Mouse (Mus musculus) kidney, embryonic 15.5 days (tissue): Measurements from ENCODE around the gene Mybbp1a. TPM values are rescaled to one million over a fixed set of nuclear protein-coding genes. Genes with fewer than 3 reads are reported as not detected.

Experiments
- ATAC-seq: fragments of 200-750 bp; cut with Nextera tagmentation; replicated peaks from 2 replicates; pipeline ENCODE4 v1.8.0; 2017; ENCODE audit warnings: moderate TSS enrichment; ENCODE audit not compliant: low FRiP score
- H3K27ac ChIP-seq: fragments of 300-500 bp; sonication (generic); 2 replicates; pipeline ENCODE4 v1.5.1; 2015; ENCODE audit warnings: mild to moderate bottlenecking, inconsistent platforms
- H3K27me3 ChIP-seq: fragments of 300-500 bp; sonication (generic); 2 replicates; pipeline ENCODE4 v1.6.1; 2015; ENCODE audit warnings: inconsistent platforms
- H3K36me3 ChIP-seq: fragments of 300-500 bp; sonication (generic); 2 replicates; pipeline ENCODE4 v1.6.1; 2015; ENCODE audit warnings: inconsistent platforms
- H3K4me1 ChIP-seq: fragments of 300-500 bp; sonication (generic); 2 replicates; pipeline ENCODE4 v1.6.1; 2015; ENCODE audit warnings: inconsistent platforms
- H3K4me2 ChIP-seq: fragments of 300-500 bp; sonication (generic); 2 replicates; pipeline ENCODE4 v1.6.1; 2015; ENCODE audit warnings: moderate library complexity, mild to moderate bottlenecking, inconsistent platforms
- H3K4me3 ChIP-seq: fragments of 300-500 bp; sonication (generic); replicated peaks from 2 replicates; pipeline ENCODE4 v1.5.1; 2015; ENCODE audit warnings: mild to moderate bottlenecking, inconsistent platforms
- H3K9ac ChIP-seq: fragments of 300-500 bp; sonication (generic); 2 replicates; pipeline ENCODE4 v1.6.1; 2015; ENCODE audit warnings: mild to moderate bottlenecking, inconsistent platforms
- H3K9me3 ChIP-seq: fragments of 300-500 bp; sonication (generic); replicated peaks from 2 replicates; pipeline ENCODE4 v1.6.1; 2016; ENCODE audit warnings: inconsistent platforms
- WGBS: fragments of 180-500 bp; shearing (Covaris S2); methylation state at CpG from one replicate; pipeline ENCODE4 v1.1.7; 2015; ENCODE audit warnings: mixed read lengths; 5-methylcytosine and 5-hydroxymethylcytosine counted together
- polyA plus RNA-seq: library from polyadenylated mRNA; unstranded; fragments of >200 nt; fragmentation: Nextera tagmentation; extraction: Ambion mirVana; gene quantifications from 2 replicates; pipeline ENCODE4 v1.2.1, GENCODE M21; 2015

Gene Mybbp1a
- polyA plus RNA-seq, 1 experiment from 2014 or later: 184 TPM

DNA sequence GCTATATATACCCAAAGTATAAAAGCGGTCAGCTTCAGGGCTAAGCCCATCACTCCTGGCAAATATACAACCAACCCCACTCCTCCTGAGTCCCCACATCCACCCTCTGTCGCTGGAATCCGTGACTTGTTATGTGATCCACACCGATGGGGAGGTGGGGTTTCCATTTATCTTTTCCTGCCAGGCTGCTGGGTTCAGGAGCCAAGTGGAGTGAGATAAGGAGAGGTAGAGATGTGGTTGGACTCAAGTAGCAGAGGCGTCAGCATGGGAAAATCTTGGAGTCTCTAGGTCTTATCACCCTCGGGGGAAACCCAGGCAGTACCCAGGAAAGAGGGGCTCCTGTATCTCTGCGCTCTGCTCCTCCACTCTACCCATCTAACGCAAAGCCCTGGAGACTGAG is 26.0 kb upstream of the Mybbp1a start:
- Histone ChIP-seq H3K4me3 (no peak overlapping the region), H3K9me3 (no peaks in the 10 kb centered on the region), H3K36me3 (no peaks in the 10 kb centered on the region), H3K4me2 (no peak overlapping the region), H3K27me3 (no peaks in the 10 kb centered on the region; the same call in 1 of the 2 replicates), H3K27ac (no peak overlapping the region), H3K4me1 (peaks cover 69% of the 10 kb centered on the region), H3K9ac (no peak overlapping the region)
- ATAC-seq: no peak
- 62% methylated on average over 8 of the region's 8 CpGs for WGBS

DNA sequence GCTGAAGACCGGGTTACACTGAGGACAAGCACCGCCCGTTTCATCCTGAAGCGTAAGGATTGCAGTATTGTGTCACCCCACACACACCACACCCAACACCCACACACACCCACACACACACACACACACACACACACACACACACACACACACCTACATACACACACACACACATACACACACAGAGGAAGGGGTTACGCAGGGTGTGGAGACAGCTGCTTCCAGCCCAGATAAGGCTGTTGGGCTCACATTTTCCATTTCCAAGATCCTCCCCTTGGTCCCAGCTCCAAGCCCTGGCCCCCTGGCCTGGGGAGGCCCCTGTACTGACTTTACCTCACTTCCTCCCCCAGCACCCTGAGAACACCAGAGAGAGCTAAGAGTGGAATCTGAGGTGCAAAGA is 24.5 kb upstream of the Mybbp1a start:
- Histone ChIP-seq H3K4me2 (no peak overlapping the region), H3K4me3 (no peak overlapping the region), H3K27ac (no peak overlapping the region), H3K36me3 (no peaks in the 10 kb centered on the region), H3K27me3 (no peaks in the 10 kb centered on the region; the same call in 1 of the 2 replicates), H3K4me1 (peaks cover 54% of the 10 kb centered on the region), H3K9me3 (no peaks in the 10 kb centered on the region), H3K9ac (no peak overlapping the region)
- WGBS: 81% methylated on average over 5 of the region's 5 CpGs
- no peak for ATAC-seq

DNA sequence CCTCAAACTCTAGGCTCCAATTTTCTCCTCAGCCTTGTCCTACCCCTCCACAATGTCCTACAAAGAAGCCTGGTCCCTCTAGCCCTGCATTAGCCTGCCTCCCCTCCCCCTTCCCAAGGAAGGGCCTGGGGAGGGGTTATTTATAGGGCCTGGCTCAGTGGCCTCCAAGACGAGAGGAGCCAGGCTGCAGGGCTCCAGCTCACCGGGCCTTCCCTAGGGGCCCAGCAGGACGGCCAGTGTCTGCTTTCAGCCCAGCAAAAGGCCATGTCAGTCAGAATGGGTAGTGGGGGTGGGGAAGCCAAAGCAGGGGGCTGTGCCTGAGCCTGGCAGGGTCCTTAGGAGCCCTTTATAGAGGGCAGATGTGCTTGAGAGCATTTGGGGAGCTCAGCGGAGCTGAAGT is 23.8 kb upstream of the Mybbp1a start:
- H3K9ac ChIP-seq: no peak overlapping the region
- no peaks in the 10 kb centered on the region; the same call in 1 of the 2 replicates for H3K27me3 ChIP-seq
- H3K27ac ChIP-seq: no peak overlapping the region
- peaks cover 47% of the 10 kb centered on the region for H3K4me1 ChIP-seq
- no peaks in the 10 kb centered on the region for H3K36me3 ChIP-seq
- H3K9me3 ChIP-seq: no peaks in the 10 kb centered on the region
- no peak overlapping the region for H3K4me2 ChIP-seq
- 15% methylated on average over 4 of the region's 4 CpGs for WGBS
- no peak for ATAC-seq
- H3K4me3 ChIP-seq: no peak overlapping the region

DNA sequence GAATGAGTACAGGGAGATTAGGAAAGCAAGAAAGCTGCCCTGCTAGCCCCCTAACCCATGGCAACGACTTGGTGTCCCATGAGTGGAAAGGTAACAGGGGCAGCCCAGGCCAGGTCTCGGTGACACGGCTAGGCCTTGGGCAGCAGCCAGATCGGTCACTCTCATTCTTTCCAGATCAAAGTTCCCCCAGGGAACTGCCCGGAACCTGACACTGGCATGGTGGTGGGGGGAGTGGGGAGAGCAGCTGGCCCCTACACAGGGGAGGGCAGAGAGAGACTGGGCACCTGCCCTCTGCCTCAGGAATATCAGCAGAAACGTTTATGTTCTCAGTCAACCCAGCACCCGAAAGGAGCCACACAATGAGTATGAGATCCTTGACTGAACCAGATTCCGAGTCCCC is 22.9 kb upstream of the Mybbp1a start:
- no peaks in the 10 kb centered on the region for H3K36me3 ChIP-seq
- no peak overlapping the region for H3K9ac ChIP-seq
- no peak overlapping the region for H3K4me3 ChIP-seq
- H3K9me3 ChIP-seq: no peaks in the 10 kb centered on the region
- H3K4me2 ChIP-seq: no peak overlapping the region
- peak overlapping the region; percentile 56 for H3K27ac ChIP-seq
- ATAC-seq: no peak
- 34% methylated on average over 8 of the region's 8 CpGs for WGBS
- no peaks in the 10 kb centered on the region; the same call in 1 of the 2 replicates for H3K27me3 ChIP-seq
- peaks cover 39% of the 10 kb centered on the region for H3K4me1 ChIP-seq

DNA sequence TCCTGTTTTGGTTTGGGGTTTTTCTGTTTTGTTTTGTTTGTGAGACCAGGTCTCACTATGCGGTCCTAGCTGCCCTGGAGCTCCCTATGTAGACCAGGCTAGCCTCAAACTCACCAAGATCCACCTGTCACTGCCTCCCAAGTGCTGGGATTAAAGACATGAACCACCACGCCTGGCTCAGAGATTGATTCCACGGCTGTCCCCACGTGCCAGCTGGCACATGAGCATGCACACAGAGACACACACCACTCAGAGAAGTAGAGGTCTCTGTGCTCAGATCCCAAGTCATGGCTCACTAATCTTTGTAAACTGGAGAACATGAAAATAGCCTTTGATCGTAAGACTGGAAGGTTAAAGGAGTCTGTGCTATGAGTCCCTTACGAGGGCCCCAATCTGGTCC is 22.1 kb upstream of the Mybbp1a start:
- 61% methylated on average over 6 of the region's 6 CpGs for WGBS
- Histone ChIP-seq H3K36me3 (no peaks in the 10 kb centered on the region), H3K4me1 (peaks cover 31% of the 10 kb centered on the region), H3K27me3 (no peaks in the 10 kb centered on the region; the same call in 1 of the 2 replicates), H3K9me3 (no peaks in the 10 kb centered on the region), H3K27ac (peak overlapping the region; percentile 56; the same call in 1 of the 2 replicates), H3K4me3 (no peak overlapping the region), H3K4me2 (no peak overlapping the region), H3K9ac (no peak overlapping the region)
- no peak for ATAC-seq

DNA sequence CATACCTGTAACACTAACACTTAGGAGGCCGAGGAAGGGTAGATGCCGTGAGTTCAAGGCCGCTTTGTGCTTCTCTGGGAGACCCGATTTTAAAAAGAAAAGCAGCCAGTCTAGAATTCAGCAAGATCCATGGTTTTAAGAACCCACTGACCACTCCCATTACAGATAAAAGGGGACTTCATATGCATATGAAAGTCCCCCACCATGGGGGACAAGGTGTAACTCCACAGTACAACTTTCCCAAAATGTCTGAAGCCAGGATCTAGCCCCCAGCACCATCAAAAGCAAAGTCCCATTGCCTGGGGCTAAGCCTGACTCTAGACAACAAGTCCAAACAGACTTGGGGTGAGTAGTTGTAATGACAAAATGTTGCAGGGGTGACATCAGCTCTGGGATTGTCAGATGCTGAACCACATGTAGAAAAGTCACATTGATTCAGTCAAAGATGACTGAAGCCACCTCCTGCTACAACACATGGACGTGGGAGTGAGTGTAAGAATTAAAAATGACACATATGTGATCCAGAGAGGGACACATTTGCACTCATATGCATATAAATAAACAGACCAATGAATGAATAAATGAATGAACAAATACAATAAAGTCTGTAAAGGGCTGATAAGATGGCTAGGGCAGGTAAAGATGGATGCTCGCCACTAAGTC is 20.6 kb upstream of the Mybbp1a start:
- Histone ChIP-seq H3K36me3 (no peaks in the 10 kb centered on the region), H3K4me2 (no peak overlapping the region), H3K27ac (no peak overlapping the region), H3K4me1 (peaks cover 17% of the 10 kb centered on the region), H3K4me3 (no peak overlapping the region), H3K27me3 (no peaks in the 10 kb centered on the region), H3K9me3 (no peaks in the 10 kb centered on the region), H3K9ac (no peak overlapping the region)
- 86% methylated on average over 6 of the region's 6 CpGs for WGBS
- no peak for ATAC-seq

DNA sequence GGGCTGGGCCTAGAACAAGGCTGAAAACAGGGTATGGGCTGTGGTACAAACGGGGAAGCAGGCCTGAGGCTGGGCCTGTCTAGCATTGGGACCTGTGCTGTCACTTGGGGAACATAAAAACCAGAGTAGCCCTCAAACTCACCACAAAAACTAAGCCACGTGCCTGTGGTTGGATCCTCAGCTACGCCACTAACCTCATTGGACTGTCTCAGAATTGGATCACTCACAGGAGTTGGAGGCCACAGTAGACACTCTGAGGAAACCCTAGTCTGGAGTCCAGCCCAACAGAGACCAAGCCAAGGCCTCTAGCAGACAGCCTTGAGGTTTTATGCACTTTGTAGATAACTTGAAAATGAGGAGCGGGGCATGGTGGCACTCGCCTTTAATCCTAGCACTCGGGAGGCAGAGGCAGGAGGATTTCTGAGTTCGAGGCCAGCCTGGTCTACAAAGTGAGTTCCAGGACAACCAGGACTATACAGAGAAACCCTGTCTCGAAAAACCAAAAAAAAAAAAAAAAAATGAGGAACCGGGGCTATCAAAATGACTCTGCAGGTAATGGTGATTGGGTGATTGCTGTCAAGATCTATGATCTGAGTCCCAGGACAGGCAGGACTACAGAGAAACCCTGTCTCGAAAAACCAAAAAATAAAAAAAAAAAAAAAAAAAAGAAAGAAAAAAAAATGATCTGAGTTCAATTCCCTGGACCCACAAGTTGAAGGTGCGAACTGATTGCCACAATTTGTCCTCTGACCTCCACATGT is 19.5 kb upstream of the Mybbp1a start:
- no peaks in the 10 kb centered on the region for H3K36me3 ChIP-seq
- no peak for ATAC-seq
- no peak overlapping the region for H3K4me2 ChIP-seq
- no peak overlapping the region for H3K27ac ChIP-seq
- H3K4me3 ChIP-seq: no peak overlapping the region
- no peak overlapping the region for H3K9ac ChIP-seq
- H3K27me3 ChIP-seq: no peaks in the 10 kb centered on the region
- 90% methylated on average over 11 of the region's 11 CpGs for WGBS
- peaks cover 17% of the 10 kb centered on the region for H3K4me1 ChIP-seq
- no peaks in the 10 kb centered on the region for H3K9me3 ChIP-seq

DNA sequence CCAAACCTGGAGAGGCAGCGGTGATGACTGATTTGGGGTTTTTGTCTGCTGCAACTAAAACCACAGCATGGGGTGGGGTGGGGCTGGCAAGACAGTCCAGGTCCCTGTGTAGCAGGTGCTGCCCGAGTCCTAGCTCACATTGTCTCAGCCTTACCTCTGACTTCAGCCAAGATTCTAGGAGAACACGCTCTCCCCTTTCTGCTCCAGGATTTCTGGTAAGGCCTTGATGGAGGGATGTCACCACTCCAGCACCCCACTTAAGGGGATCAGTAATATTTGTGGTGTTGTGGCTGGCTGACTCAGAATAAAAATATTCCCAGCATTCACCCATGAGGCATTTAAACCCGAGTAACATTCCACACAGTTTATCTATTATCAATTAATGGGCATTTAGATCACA is 17.5 kb upstream of the Mybbp1a start:
- no peaks in the 10 kb centered on the region for H3K27me3 ChIP-seq
- ATAC-seq: no peak
- WGBS: 88% methylated on average over 4 of the region's 4 CpGs
- no peaks in the 10 kb centered on the region for H3K9me3 ChIP-seq
- peaks cover 1% of the 10 kb centered on the region for H3K4me1 ChIP-seq
- no peak overlapping the region for H3K9ac ChIP-seq
- no peaks in the 10 kb centered on the region for H3K36me3 ChIP-seq
- no peak overlapping the region for H3K27ac ChIP-seq
- H3K4me2 ChIP-seq: no peak overlapping the region
- no peak overlapping the region for H3K4me3 ChIP-seq

DNA sequence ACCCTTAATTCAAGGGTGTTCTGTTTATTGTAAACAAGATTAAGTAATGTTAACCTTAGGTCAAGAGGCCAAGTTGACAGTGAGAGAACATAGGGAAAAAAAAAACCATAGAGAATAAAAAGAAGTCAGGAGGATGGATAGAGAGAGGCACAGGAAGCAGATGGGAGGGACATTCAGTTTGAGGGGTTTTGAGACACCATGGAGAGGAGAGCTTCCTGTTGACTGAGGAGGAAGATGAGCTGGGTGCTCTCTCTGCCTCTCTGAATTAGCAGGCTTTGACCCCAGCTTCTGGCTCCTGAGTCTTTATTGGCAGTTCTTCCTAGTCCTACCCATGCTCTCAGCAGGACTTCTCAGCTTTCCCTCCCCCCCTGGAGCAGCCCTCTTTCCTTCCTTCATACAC is 16.0 kb upstream of the Mybbp1a start:
- Histone ChIP-seq H3K9me3 (no peaks in the 10 kb centered on the region), H3K4me2 (no peak overlapping the region), H3K36me3 (no peaks in the 10 kb centered on the region), H3K27ac (no peak overlapping the region), H3K4me1 (0 out of 2 replicates have a peak, but pooled peaks cover 2% of the 10 kb centered on the region), H3K4me3 (no peak overlapping the region), H3K27me3 (no peaks in the 10 kb centered on the region), H3K9ac (no peak overlapping the region)
- no peak for ATAC-seq

DNA sequence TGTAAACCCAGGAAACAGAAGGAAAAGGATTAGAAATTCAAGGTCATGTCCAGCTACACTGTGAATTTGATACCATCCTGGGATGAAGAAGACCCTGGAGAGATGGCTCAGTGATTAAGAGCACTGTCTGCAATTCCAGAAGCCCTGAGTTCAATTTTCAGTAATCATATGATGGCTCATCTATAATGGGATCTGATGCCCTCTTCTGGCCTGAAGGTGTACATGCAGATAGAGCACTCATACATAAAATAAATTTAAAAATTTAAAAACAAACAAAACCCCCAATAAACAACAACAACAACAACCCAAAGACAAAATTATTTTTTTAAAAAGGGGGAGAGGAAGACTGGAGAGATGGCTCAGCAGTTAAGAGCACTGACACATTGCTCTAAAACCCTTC is 14.3 kb upstream of the Mybbp1a start:
- Histone ChIP-seq H3K27me3 (no peaks in the 10 kb centered on the region), H3K4me3 (no peak overlapping the region), H3K4me1 (0 out of 2 replicates have a peak, but pooled peaks cover 2% of the 10 kb centered on the region), H3K4me2 (no peak overlapping the region), H3K36me3 (no peaks in the 10 kb centered on the region), H3K27ac (no peak overlapping the region), H3K9ac (no peak overlapping the region), H3K9me3 (no peaks in the 10 kb centered on the region)
- ATAC-seq: no peak

DNA sequence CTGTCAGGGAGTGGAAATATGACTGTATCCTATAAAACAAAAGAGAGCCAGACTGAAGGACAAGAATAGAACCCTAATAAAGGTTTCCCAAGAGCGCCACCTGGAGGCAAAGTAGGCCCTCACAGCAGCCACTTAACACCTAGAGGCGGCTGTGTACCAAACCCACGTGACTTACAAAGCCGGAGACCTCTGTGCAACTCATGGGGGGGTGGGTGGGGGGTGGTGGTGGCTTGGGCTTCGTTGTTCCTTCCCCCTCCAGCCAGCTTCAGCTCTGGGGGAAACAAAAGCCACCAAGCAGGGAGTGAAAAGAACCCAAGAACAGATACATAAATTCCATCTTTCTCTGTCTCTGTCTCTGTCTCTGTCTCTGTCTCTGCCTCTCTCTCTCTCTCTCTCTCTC is 12.5 kb upstream of the Mybbp1a start:
- Histone ChIP-seq H3K4me2 (peak overlapping the region; percentile 41; the same call in 1 of the 2 replicates), H3K4me1 (0 out of 2 replicates have a peak, but pooled peaks cover 2% of the 10 kb centered on the region), H3K4me3 (no peak overlapping the region), H3K36me3 (no peaks in the 10 kb centered on the region), H3K9ac (no peak overlapping the region), H3K27ac (no peak overlapping the region), H3K27me3 (no peaks in the 10 kb centered on the region), H3K9me3 (no peaks in the 10 kb centered on the region)
- WGBS: 3% methylated on average over 5 of the region's 5 CpGs
- peak; percentile 66; the same call in 1 of the 2 replicates for ATAC-seq

DNA sequence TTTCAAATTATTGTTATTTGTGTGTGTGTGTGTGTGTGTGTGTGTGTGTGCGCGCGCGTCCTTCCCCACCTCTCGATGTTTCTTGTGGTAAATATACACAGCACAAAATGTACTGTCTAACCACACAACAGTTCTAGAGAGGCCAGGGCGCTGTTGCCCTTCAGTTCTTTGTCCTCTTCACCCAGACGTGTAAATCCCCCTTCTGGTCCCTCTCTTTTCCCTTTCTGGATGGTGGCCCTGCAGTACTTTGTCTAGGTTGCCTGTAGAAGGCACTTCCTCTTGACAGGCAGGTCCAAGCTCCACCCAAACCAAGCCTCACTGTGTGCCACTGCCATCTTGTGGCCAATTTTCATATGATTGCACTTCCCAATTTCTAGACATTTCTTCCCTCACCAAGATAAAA is 11.9 kb upstream of the Mybbp1a start:
- WGBS: 43% methylated on average over 7 of the region's 7 CpGs
- no peaks in the 10 kb centered on the region for H3K27me3 ChIP-seq
- H3K4me3 ChIP-seq: no peak overlapping the region
- no peaks in the 10 kb centered on the region for H3K36me3 ChIP-seq
- peak overlapping the region; percentile 51; the same call in 1 of the 2 replicates for H3K27ac ChIP-seq
- H3K4me1 ChIP-seq: 0 out of 2 replicates have a peak, but pooled peaks cover 2% of the 10 kb centered on the region
- no peak overlapping the region for H3K9ac ChIP-seq
- H3K9me3 ChIP-seq: no peaks in the 10 kb centered on the region
- peak overlapping the region; percentile 41; the same call in 1 of the 2 replicates for H3K4me2 ChIP-seq
- peak; percentile 78 for ATAC-seq
